Mouse (Mus musculus) MEL (cell line): ENCODE measurements at regions not wholly inside any gene's neighbourhood (a gene's known extent, or its start where the extent isn't known, plus 50 kb on each side); places are given as distances from the start of the nearest gene placed in this dataset.

Experiments
- CHD2 ChIP-seq: IDR thresholded peaks from 2 replicates; pipeline ENCODE4 v1.6.1; 2011; ENCODE audit warnings: low read length, improper control_type of control experiment
- CTCF ChIP-seq, 3 experiments: IDR thresholded peaks in 2 of 3; conservative IDR thresholded peaks in 1 of 3; 2 replicates each; pipeline ENCODE4 v1.5.1; 2011 to 2012; ENCODE audit warnings: low read length in 3 of 3, low read depth in 2 of 3, mild to moderate bottlenecking in 2 of 3, improper control_type of control experiment in 1 of 3, inconsistent platforms in 1 of 3, mixed read lengths in 1 of 3, moderate library complexity in 1 of 3; ENCODE audit not compliant: control insufficient read depth in 1 of 3, insufficient read depth in 1 of 3, poor library complexity in 1 of 3, severe bottlenecking in 1 of 3
- EP300 ChIP-seq, 2 experiments: IDR thresholded peaks; 2 replicates each; pipeline ENCODE4 v1.6.1; 2011; ENCODE audit warnings: improper control_type of control experiment in 2 of 2, low read length in 2 of 2, low read depth in 1 of 2, mild to moderate bottlenecking in 1 of 2
- HCFC1 ChIP-seq: IDR thresholded peaks from 2 replicates; pipeline ENCODE4 v1.6.1; 2012; ENCODE audit warnings: low read depth, mild to moderate bottlenecking, inconsistent platforms, low read length, improper control_type of control experiment, moderate library complexity
- MAZ ChIP-seq: IDR thresholded peaks from 2 replicates; pipeline ENCODE4 v1.6.1; 2012; ENCODE audit warnings: low read depth, mild to moderate bottlenecking, inconsistent platforms, low read length, improper control_type of control experiment

- no peak for TF ChIP-seq CTCF (IDR thresholded peaks at IDR 0.05 in 2 of 3, conservative IDR thresholded peaks at IDR 0.05 in 1 of 3; ENCODE audit: control insufficient read depth in 1 of 3, insufficient read depth in 1 of 3, low read depth in 2 of 3, low read length in 3 of 3, poor library complexity in 1 of 3, severe bottlenecking in 1 of 3)
- TF ChIP-seq HCFC1 = no peak
- TF ChIP-seq EP300 (IDR thresholded peaks at IDR 0.05; ENCODE audit: low read depth in 1 of 2, low read length in 2 of 2) = no peak
- TF ChIP-seq CHD2 = no peak
- no peak for TF ChIP-seq MAZ
Observed at GRCm38 (mm10) chr5:41943399-41943798, 99.3 kb upstream of the Bod1l start.
